Mouse (Mus musculus): ENCODE measurements around the gene Padi2.

DNA sequence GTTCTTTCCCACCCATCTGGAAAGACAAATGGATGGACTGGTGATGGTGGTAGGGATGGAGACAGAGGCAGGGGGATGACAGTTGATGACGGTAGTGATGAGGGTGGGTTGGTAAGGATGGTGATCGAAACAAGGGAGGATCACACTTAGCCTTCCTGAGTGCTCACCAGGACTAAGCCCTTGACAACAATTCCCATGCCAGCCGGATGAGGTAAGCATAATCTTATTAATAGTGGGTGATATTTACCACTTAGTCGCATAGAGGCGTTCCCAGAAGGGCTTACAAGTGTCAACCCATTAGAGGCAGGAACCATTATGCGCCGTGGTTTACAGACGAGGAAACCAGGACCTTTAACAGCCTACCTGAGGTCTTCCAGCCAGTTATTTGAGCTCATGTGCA is 36.2 kb upstream of the Padi2 start:
- TF ChIP-seq CTCF (IDR thresholded peaks at IDR 0.05; ENCODE audit: low read depth, low read length) (no peak), GATA2 (IDR thresholded peaks at IDR 0.05; ENCODE audit: borderline replicate concordance, low read depth, low read length) (no peak), GATA1 (IDR thresholded peaks at IDR 0.05; ENCODE audit: borderline replicate concordance, low read length) (no peak)

All from G1E (cell line).